Mouse (Mus musculus): ENCODE results near the gene Rgs6.

The Rgs6 gene

GRCm38 (mm10) chr12:83087010-83087409 is 498.9 kb downstream of the Rgs6 start:
- DNase-seq (ENCODE audit: low spot score), result no peak

GRCm38 (mm10) chr12:83087555-83087954 is 499.5 kb downstream of the Rgs6 start:
- no peak for DNase-seq (ENCODE audit: low spot score)

- no peak for DNase-seq (ENCODE audit: low spot score)
These were observed 503.9 kb downstream of the Rgs6 start for GRCm38 (mm10) chr12:83092001-83092400.

GRCm38 (mm10) chr12:83097787-83098186 is 509.7 kb downstream of the Rgs6 start:
- no peak for DNase-seq (ENCODE audit: low spot score)

GRCm38 (mm10) chr12:83098646-83099371 is 510.7 kb downstream of the Rgs6 start:
- DNase-seq (ENCODE audit: low spot score), result no peak

- no peak for DNase-seq (ENCODE audit: low spot score)
These were observed 511.8 kb downstream of the Rgs6 start for GRCm38 (mm10) chr12:83099920-83100319.

GRCm38 (mm10) chr12:83100413-83100812 is 512.3 kb downstream of the Rgs6 start:
- DNase-seq (ENCODE audit: low spot score), result no peak

GRCm38 (mm10) chr12:83100848-83101247 is 512.8 kb downstream of the Rgs6 start:
- DNase-seq (ENCODE audit: low spot score), result no peak

GRCm38 (mm10) chr12:83105514-83106119 is 517.5 kb downstream of the Rgs6 start:
- DNase-seq (ENCODE audit: low spot score), result no peak

GRCm38 (mm10) chr12:83106120-83106517 is 518.0 kb downstream of the Rgs6 start:
- no peak for DNase-seq (ENCODE audit: low spot score)

- no peak for DNase-seq (ENCODE audit: low spot score)
These were observed 521.4 kb downstream of the Rgs6 start for GRCm38 (mm10) chr12:83109486-83109885.

GRCm38 (mm10) chr12:83109891-83110630 is 522.0 kb downstream of the Rgs6 start:
- DNase-seq (ENCODE audit: low spot score), result no peak

GRCm38 (mm10) chr12:83110711-83111110 is 522.6 kb downstream of the Rgs6 start:
- DNase-seq (ENCODE audit: low spot score), result no peak

- DNase-seq (ENCODE audit: low spot score), result no peak
These were observed 524.2 kb downstream of the Rgs6 start for GRCm38 (mm10) chr12:83112283-83112682.

- DNase-seq (ENCODE audit: low spot score), result no peak
These were observed 525.0 kb downstream of the Rgs6 start for GRCm38 (mm10) chr12:83112901-83113628.

- DNase-seq (ENCODE audit: low spot score), result no peak
These were observed 525.9 kb downstream of the Rgs6 start for GRCm38 (mm10) chr12:83113971-83114370.

- DNase-seq (ENCODE audit: low spot score), result peak; percentile 65
These were observed 526.4 kb downstream of the Rgs6 start for GRCm38 (mm10) chr12:83114396-83115053.

GRCm38 (mm10) chr12:83124111-83124510 is 536.0 kb downstream of the Rgs6 start:
- no peak for DNase-seq (ENCODE audit: low spot score)

GRCm38 (mm10) chr12:83125284-83125683 is 537.2 kb downstream of the Rgs6 start:
- DNase-seq (ENCODE audit: low spot score), result no peak

- DNase-seq (ENCODE audit: low spot score), result no peak
These were observed 538.8 kb downstream of the Rgs6 start for GRCm38 (mm10) chr12:83126923-83127322.

GRCm38 (mm10) chr12:83127955-83128354 is 539.9 kb downstream of the Rgs6 start:
- no peak for DNase-seq (ENCODE audit: low spot score)

GRCm38 (mm10) chr12:83128606-83129005 is 540.5 kb downstream of the Rgs6 start:
- no peak for DNase-seq (ENCODE audit: low spot score)
